8 mouse cellular contexts compared by ENCODE assay signal in the genomic region with DNA sequence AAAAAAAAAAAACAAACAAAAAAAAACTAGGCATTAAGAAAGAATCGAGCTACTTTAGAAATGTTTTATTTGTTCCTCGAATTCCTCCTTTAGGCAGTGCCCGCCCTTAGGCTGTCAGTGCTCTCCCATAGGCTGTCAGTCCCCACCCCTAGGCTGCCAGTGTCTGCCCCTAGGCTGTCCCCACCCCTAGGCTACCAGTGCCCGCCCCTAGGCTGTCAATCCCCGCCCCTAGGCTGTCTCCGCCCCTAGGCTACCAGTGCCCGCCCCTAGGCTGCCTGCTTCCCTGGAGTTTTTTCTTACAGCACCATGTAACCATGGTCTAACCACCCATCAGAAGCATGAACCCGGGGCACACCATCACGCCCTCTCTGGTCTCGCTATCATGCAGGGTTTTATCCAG.
A peak's percentile ranks its signal among the peaks of the same experiment; 100 is the strongest.
DNase-seq lines count a peak whose midpoint lies in the region; ATAC-seq and TF ChIP-seq lines count a peak whose summit lies in the region.

No protein-coding gene starts in this region.

- no peak for TF ChIP-seq CTCF in kidney, postnatal 0 days (IDR thresholded peaks at IDR 0.05; ENCODE audit: low read depth)

- H3K4me2 ChIP-seq in kidney, postnatal 0 days (ENCODE audit: low read length): no peak overlapping the region

- WGBS in kidney, postnatal 0 days: 28% methylated on average over 10 of the region's 10 CpGs

- no peak overlapping the region for H3K27ac ChIP-seq in kidney, postnatal 0 days

- H3K4me3 ChIP-seq in kidney, postnatal 0 days (replicated peaks; ENCODE audit: low read depth, low read length): no peak overlapping the region

- no peaks in the 10 kb centered on the region for H3K27me3 ChIP-seq in kidney, postnatal 0 days (ENCODE audit: insufficient read depth, low read length)

- no peak overlapping the region for H3K9ac ChIP-seq in kidney, postnatal 0 days (ENCODE audit: low read depth, low read length)

- peak; percentile 65; the same call in 1 of the 2 replicates for ATAC-seq in kidney, postnatal 0 days (replicated peaks; ENCODE audit: low FRiP score, low read depth)
- peak; percentile 53; the same call in 1 of the 2 replicates for ATAC-seq in granulocyte monocyte progenitor cell, adult 5-6 weeks (replicated peaks; ENCODE audit: poor library complexity, severe bottlenecking)

- H3K9me3 ChIP-seq in kidney, postnatal 0 days (replicated peaks; ENCODE audit: low read length): no peaks in the 10 kb centered on the region

- DNase-seq in kidney, postnatal 0 days (ENCODE audit: low spot score): peak; percentile 8
- DNase-seq in kidney, adult 8-10 months: no peak
- peak; percentile 36 for DNase-seq in adrenal gland, adult 8-10 months
- peak; percentile 14 for DNase-seq in lung, postnatal 36 days
- DNase-seq in thymus, postnatal 0 days (ENCODE audit: low spot score): no peak
- DNase-seq in thymus, adult 18-20 months: no peak
- no peak for DNase-seq in natural killer cell, adult 2 months (ENCODE audit: low spot score in 2 of 2)

- H3K36me3 ChIP-seq in kidney, postnatal 0 days (ENCODE audit: insufficient read depth, low read length): no peaks in the 10 kb centered on the region

- no peaks in the 10 kb centered on the region for H3K4me1 ChIP-seq in kidney, postnatal 0 days (replicated peaks; ENCODE audit: insufficient read depth, low read length)

Comparison
In these comparisons a context has a peak if more than half of its experiments do, and no peak if none do; other contexts are left out.
1. DNase-seq: peak in kidney, postnatal 0 days (single experiment), adrenal gland, adult 8-10 months (single experiment) and lung, postnatal 36 days (single experiment); none in kidney, adult 8-10 months (0 of 2), thymus, postnatal 0 days (single experiment), thymus, adult 18-20 months (0 of 2) and natural killer cell, adult 2 months (0 of 2).